Mouse (Mus musculus) liver, embryonic 14.5 days (tissue): ENCODE results near the gene Pan3. TPM values are rescaled to one million over a fixed set of nuclear protein-coding genes. Genes with fewer than 3 reads are reported as not detected.

ENCODE experiments used
- ATAC-seq: fragments of 200-750 bp; cut with Nextera tagmentation; 2 replicates; pipeline ENCODE4 v1.8.0; 2017; ENCODE audit warnings: moderate number of reproducible peaks, mild to moderate bottlenecking, moderate library complexity; ENCODE audit not compliant: insufficient read depth
- DNase-seq, 3 experiments: peaks; one replicate each; pipeline ENCODE4 v3.0.0-alpha.2; 2012 to 2013; ENCODE audit warnings: low read depth in 3 of 3, low spot score in 3 of 3
- H3K27ac ChIP-seq: fragments of 300-500 bp; sonication (generic); 2 replicates; pipeline ENCODE4 v1.5.1; 2014; ENCODE audit warnings: moderate library complexity, mild to moderate bottlenecking, control low read depth, inconsistent platforms
- H3K27me3 ChIP-seq: fragments of 300-500 bp; sonication (generic); 2 replicates; pipeline ENCODE4 v1.6.1; 2014; ENCODE audit warnings: mild to moderate bottlenecking, low read length, moderate library complexity; ENCODE audit not compliant: control insufficient read depth, insufficient read depth
- H3K36me3 ChIP-seq: fragments of 300-500 bp; sonication (generic); replicated peaks from 2 replicates; pipeline ENCODE4 v1.6.1; 2014; ENCODE audit warnings: low read depth; ENCODE audit not compliant: control insufficient read depth, insufficient read depth
- H3K4me1 ChIP-seq, 2 experiments: fragments of 200-500 bp in 1 of 2; fragments of 300-500 bp in 1 of 2; sonication (generic) in 1 of 2; replicated peaks; 2 replicates each; pipeline ENCODE4 v1.6.1; 2012 to 2014; ENCODE audit warnings: antibody characterized with exemption in 1 of 2, inconsistent platforms in 1 of 2, low read length in 1 of 2; ENCODE audit not compliant: control insufficient read depth in 2 of 2, insufficient read depth in 2 of 2
- H3K4me2 ChIP-seq: fragments of 300-500 bp; sonication (generic); 2 replicates; pipeline ENCODE4 v1.6.1; 2014; ENCODE audit warnings: low read depth, mild to moderate bottlenecking, control low read depth, moderate library complexity
- H3K4me3 ChIP-seq, 2 experiments: fragments of 200-500 bp in 1 of 2; fragments of 300-500 bp in 1 of 2; sonication (generic) in 1 of 2; 2 replicates each; pipeline ENCODE4 v1.5.1; 2012 to 2014; ENCODE audit warnings: low read depth in 2 of 2, low read length in 2 of 2, mild to moderate bottlenecking in 2 of 2, control low read depth in 1 of 2, inconsistent platforms in 1 of 2, moderate library complexity in 1 of 2; ENCODE audit not compliant: insufficient read depth in 1 of 2
- H3K9ac ChIP-seq: fragments of 300-500 bp; sonication (generic); replicated peaks from 2 replicates; pipeline ENCODE4 v1.6.1; 2014; ENCODE audit warnings: mild to moderate bottlenecking, control low read depth, moderate library complexity
- H3K9me3 ChIP-seq: fragments of 300-500 bp; sonication (generic); 2 replicates; pipeline ENCODE4 v1.6.1; 2016; ENCODE audit warnings: low read length, mixed read lengths; ENCODE audit not compliant: control insufficient read depth
- CTCF ChIP-seq: IDR thresholded peaks from 2 replicates; pipeline ENCODE4 v1.5.1; 2016; ENCODE audit warnings: antibody characterized with exemption, low read depth, control low read depth
- EP300 ChIP-seq: IDR thresholded peaks from 2 replicates; pipeline ENCODE4 v1.6.1; 2016; ENCODE audit warnings: antibody characterized with exemption, low read depth
- WGBS: fragments of 180-500 bp; shearing (Covaris S2); extraction: QIAGEN DNeasy Blood & Tissue Kit; methylation state at CpG from one replicate; pipeline ENCODE4 v1.1.7; 2014; ENCODE audit not compliant: insufficient replicate concordance; 5-methylcytosine and 5-hydroxymethylcytosine counted together
- polyA plus RNA-seq, 2 experiments: library from polyadenylated mRNA; depleted of rRNA in 1 of 2; stranded (reverse) in 1 of 2; unstranded in 1 of 2; fragments of >200 nt; fragmentation: Nextera tagmentation in 1 of 2; extraction: Ambion mirVana in 1 of 2; gene quantifications; 2 replicates each; pipeline versions ENCODE4 v1.2.1 to v1.2.3; 2012 to 2014

Gene Pan3
- polyA plus RNA-seq, 2 experiments, result 17.2 to 31.3 TPM

DNA sequence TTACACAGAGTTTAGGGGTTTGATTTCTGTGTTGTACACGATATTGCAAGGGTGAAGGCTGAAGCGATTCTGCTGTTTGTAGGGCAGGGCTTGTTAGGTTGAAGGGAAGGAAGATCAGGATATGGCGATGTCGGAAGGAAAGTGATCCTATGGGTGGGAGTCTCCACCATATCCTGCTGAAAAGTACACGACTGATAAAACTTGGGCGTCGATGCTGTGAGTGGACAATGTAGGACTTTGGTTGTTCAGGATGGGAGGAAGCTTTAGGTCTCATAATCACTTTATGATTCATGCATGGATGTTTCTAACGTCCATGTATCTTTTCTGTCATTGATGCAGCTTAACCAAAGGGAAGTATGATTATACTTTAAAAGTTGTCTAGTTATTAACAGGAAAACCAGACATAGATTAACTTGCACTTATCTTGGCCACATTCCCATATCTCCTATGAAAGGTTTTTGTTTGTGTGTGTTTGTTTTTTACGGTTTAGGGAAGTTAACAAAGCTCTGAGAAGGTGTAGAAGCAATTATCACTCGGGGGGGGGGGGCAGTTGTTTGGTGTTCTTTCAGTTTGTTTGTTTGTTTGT, 64.9 kb downstream of the Pan3 start:
- no peak overlapping the region; the same call in 1 of the 2 replicates for H3K9ac ChIP-seq
- TF ChIP-seq CTCF (no peak), EP300 (0 out of 2 replicates have a peak, but pooled peaks have one; percentile 30)

DNA sequence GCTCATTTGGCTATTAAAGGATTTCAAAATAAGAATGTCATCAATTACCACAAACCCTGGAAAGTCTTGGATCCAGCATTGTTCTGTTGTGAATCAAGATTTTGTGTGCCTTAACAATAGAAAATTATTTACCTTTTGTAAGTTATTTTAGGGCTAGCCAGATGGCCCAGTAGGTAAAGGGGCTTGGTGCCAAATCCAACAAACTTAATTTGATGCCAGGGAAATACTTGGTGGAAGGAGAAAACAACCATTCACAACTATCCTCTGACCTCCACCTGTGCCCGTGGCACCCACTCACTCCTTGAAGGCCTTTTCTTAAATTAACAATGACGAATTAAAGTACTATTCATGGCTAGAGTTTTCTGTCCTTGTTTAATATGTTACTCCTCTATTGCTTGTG, 66.0 kb downstream of the Pan3 start:
- ATAC-seq (no peak), DNase-seq (no peak)
- TF ChIP-seq CTCF (no peak), EP300 (no peak)
- Histone ChIP-seq H3K4me1 (peaks cover 27 to 33% of the 10 kb centered on the region in 2 experiments), H3K27me3 (no peaks in the 10 kb centered on the region), H3K4me3 (no peak overlapping the region), H3K9ac (no peak overlapping the region), H3K9me3 (no peaks in the 10 kb centered on the region), H3K36me3 (peaks cover 6% of the 10 kb centered on the region), H3K27ac (no peak overlapping the region), H3K4me2 (no peak overlapping the region)
- 94% methylated on average over 2 of the region's 2 CpGs for WGBS

More for the DNA sequence above, 64.9 kb downstream of the Pan3 start:
- ATAC-seq, result peak; percentile 24; the same call in 1 of the 2 replicates
- H3K27me3 ChIP-seq, result no peaks in the 10 kb centered on the region
- H3K27ac ChIP-seq, result peak overlapping the region; percentile 49
- WGBS, result 30% methylated on average over 10 of the region's 10 CpGs
- H3K9me3 ChIP-seq, result no peaks in the 10 kb centered on the region
- H3K4me1 ChIP-seq, result peaks cover 32 to 36% of the 10 kb centered on the region in 2 experiments
- no peak for DNase-seq
- H3K36me3 ChIP-seq, result peaks cover 6% of the 10 kb centered on the region
- no peak overlapping the region for H3K4me3 ChIP-seq
- H3K4me2 ChIP-seq, result 0 out of 2 replicates have a peak overlapping the region, but pooled peaks have one; percentile 14

DNA sequence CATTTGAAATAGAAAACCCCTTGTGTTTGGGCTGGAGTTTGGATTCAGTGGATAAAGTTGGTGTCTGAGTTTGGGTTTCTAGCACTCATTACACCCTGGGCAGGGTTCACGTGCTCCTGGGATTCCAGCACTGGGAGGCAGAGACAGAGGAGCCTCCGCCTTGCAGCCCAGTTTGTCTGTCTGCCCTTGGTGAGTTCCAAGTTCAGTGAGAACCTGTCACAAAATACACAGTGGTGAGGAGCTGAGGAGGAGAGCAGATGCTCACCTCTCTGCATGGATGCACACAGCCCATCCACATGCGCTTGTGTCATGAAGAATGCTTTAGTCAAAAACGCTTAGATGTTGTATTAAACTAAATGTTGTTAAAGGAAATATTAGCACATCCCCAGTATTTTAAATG, 67.0 kb downstream of the Pan3 start:
- H3K9ac ChIP-seq, result no peak overlapping the region
- DNase-seq, result no peak
- peaks cover 26 to 29% of the 10 kb centered on the region in 2 experiments for H3K4me1 ChIP-seq
- H3K36me3 ChIP-seq, result peaks cover 6% of the 10 kb centered on the region
- H3K27ac ChIP-seq, result no peak overlapping the region
- TF ChIP-seq EP300, result no peak
- no peak for TF ChIP-seq CTCF
- H3K9me3 ChIP-seq, result no peaks in the 10 kb centered on the region
- no peak overlapping the region for H3K4me2 ChIP-seq
- no peaks in the 10 kb centered on the region for H3K27me3 ChIP-seq
- no peak for ATAC-seq
- 82% methylated on average over 4 of the region's 4 CpGs for WGBS
- H3K4me3 ChIP-seq, result no peak overlapping the region

DNA sequence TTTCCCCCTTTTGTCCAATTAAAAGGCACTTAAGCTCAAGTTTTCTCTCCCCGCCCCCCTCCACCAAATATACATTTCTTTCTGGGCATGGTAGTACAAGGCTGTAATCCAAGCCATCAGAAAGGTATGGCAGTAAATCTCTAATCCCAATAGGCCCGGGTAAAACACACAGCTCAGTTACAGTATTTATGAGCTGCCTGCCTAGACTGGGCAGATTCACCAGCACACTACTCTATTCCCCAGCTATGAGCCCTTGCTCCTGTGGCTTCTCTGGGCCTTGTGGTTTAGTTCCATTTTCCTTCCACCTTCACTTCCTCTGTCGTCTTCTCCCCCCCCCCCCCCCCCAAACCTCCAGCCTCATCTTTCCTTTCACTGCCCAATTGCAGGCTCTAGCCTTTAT, 67.8 kb downstream of the Pan3 start:
- Histone ChIP-seq H3K9me3 (no peaks in the 10 kb centered on the region), H3K4me2 (no peak overlapping the region), H3K27ac (no peak overlapping the region), H3K36me3 (peaks cover 7% of the 10 kb centered on the region), H3K4me1 (peaks cover 21 to 24% of the 10 kb centered on the region in 2 experiments), H3K27me3 (no peaks in the 10 kb centered on the region), H3K9ac (no peak overlapping the region), H3K4me3 (no peak overlapping the region)
- DNase-seq, result no peak
- TF ChIP-seq CTCF (no peak), EP300 (no peak)
- WGBS, result 58% methylated on average over 2 of the region's 3 CpGs
- no peak for ATAC-seq

DNA sequence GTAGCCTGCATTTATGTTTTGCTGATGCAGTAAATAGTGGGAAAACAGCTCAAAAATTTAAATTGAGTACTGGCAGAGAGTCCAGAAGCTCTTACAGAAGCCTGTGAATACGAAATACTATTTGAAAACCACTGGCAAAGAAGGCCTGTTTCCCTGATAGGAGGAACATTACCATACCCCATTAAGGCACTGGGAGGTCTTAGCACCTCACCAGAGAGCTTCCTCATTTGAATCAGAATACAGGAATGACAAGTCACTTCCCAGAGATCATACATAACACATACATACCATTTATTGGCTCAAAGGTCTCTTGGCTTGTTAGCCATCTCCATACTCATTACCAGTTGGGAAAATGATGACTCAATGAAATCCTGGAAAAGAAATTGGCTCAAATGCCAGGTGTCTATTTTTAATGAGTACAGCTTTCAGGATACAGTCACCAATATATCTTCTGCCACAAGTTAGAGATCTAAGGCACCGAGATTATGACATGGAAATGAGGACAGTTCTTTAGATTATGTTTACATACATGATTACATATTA, 71.6 kb downstream of the Pan3 start:
- H3K4me3 ChIP-seq, result no peak overlapping the region
- ATAC-seq, result no peak
- H3K4me1 ChIP-seq, result no peaks in the 10 kb centered on the region
- H3K9me3 ChIP-seq, result no peaks in the 10 kb centered on the region
- no peaks in the 10 kb centered on the region for H3K27me3 ChIP-seq
- 74% methylated on average over 2 of the region's 2 CpGs for WGBS
- no peak for TF ChIP-seq EP300
- TF ChIP-seq CTCF, result no peak
- no peak overlapping the region for H3K9ac ChIP-seq
- H3K4me2 ChIP-seq, result no peak overlapping the region
- H3K27ac ChIP-seq, result no peak overlapping the region
- peaks cover 5% of the 10 kb centered on the region; the same call in 1 of the 2 replicates for H3K36me3 ChIP-seq
- no peak for DNase-seq
